Mouse (Mus musculus) CH12.LX (cell line): Measurements from ENCODE around the gene Slc4a2. TPM values are rescaled to one million over a fixed set of nuclear protein-coding genes. Genes with fewer than 3 reads are reported as not detected.

Experiments used
- DNase-seq: peaks from one replicate; pipeline ENCODE4 v3.0.0-alpha.2; 2013; ENCODE audit errors: extremely low read depth
- H3K27ac ChIP-seq: 2 replicates; pipeline ENCODE4 v1.5.1; 2012; ENCODE audit warnings: low read depth, mild to moderate bottlenecking, control low read depth, moderate library complexity; ENCODE audit not compliant: insufficient read depth
- H3K27me3 ChIP-seq: replicated peaks from 2 replicates; pipeline ENCODE3; 2012; ENCODE audit warnings: inconsistent platforms
- H3K36me3 ChIP-seq, 2 experiments: replicated peaks in 1 of 2; 2 replicates each; pipeline versions ENCODE3 to v1.6.1; 2012; ENCODE audit warnings: inconsistent platforms in 1 of 2, low read length in 1 of 2, mild to moderate bottlenecking in 1 of 2, mixed read lengths in 1 of 2, moderate library complexity in 1 of 2; ENCODE audit not compliant: control insufficient read depth in 1 of 2, insufficient read depth in 1 of 2
- H3K4me1 ChIP-seq, 2 experiments: 2 replicates each; pipeline ENCODE4 v1.6.1; 2012; ENCODE audit warnings: inconsistent platforms in 1 of 2, moderate library complexity in 1 of 2; ENCODE audit not compliant: insufficient read depth in 2 of 2, control insufficient read depth in 1 of 2
- H3K4me2 ChIP-seq: 2 replicates; pipeline ENCODE4 v1.6.1; 2012; ENCODE audit warnings: low read depth, mild to moderate bottlenecking, control low read depth; ENCODE audit not compliant: poor library complexity, insufficient read depth, severe bottlenecking
- H3K4me3 ChIP-seq, 3 experiments: fragments of 150-350 bp in 1 of 3; sonication (generic) in 1 of 3; replicated peaks in 1 of 3; 2 replicates each; pipeline versions ENCODE3 to v1.5.1; 2011 to 2012; ENCODE audit warnings: low read depth in 2 of 3, low read length in 2 of 3, mild to moderate bottlenecking in 2 of 3, moderate library complexity in 2 of 3, control low read depth in 1 of 3, improper control_type of control experiment in 1 of 3, inconsistent platforms in 1 of 3, mixed read lengths in 1 of 3; ENCODE audit not compliant: poor library complexity in 1 of 3
- H3K79me2 ChIP-seq: replicated peaks from 2 replicates; pipeline ENCODE4 v1.6.1; 2012; ENCODE audit warnings: mild to moderate bottlenecking, moderate library complexity; ENCODE audit not compliant: control insufficient read depth, poor library complexity, insufficient read depth, severe bottlenecking; ENCODE audit errors: extremely low read depth
- H3K9ac ChIP-seq: 2 replicates; pipeline ENCODE4 v1.6.1; 2012; ENCODE audit warnings: low read depth, mild to moderate bottlenecking, control low read depth, moderate library complexity; ENCODE audit not compliant: insufficient read depth
- H3K9me3 ChIP-seq: replicated peaks from 2 replicates; pipeline ENCODE3; 2012; ENCODE audit warnings: low read length, inconsistent platforms, mixed read lengths
- CHD2 ChIP-seq: IDR thresholded peaks from 2 replicates; pipeline ENCODE4 v1.6.1; 2011; ENCODE audit warnings: low read length, improper control_type of control experiment
- ELF1 ChIP-seq: IDR thresholded peaks from 2 replicates; pipeline ENCODE4 v1.6.1; 2014; ENCODE audit warnings: low read depth, mild to moderate bottlenecking, inconsistent platforms, low read length, improper control_type of control experiment
- ETS1 ChIP-seq: conservative IDR thresholded peaks from 2 replicates; pipeline ENCODE4 v1.6.1; 2012; ENCODE audit warnings: low read depth, mild to moderate bottlenecking, inconsistent platforms, low read length, improper control_type of control experiment, moderate library complexity
- HCFC1 ChIP-seq: IDR thresholded peaks from 2 replicates; pipeline ENCODE4 v1.6.1; 2012; ENCODE audit warnings: low read depth, mild to moderate bottlenecking, inconsistent platforms, low read length, improper control_type of control experiment
- IRF4 ChIP-seq: IDR thresholded peaks from 2 replicates; pipeline ENCODE4 v1.6.1; 2014; ENCODE audit warnings: low read depth, mild to moderate bottlenecking, inconsistent platforms, low read length, improper control_type of control experiment
- JUN ChIP-seq: IDR thresholded peaks from 2 replicates; pipeline ENCODE4 v1.6.1; 2011; ENCODE audit warnings: low read depth, mild to moderate bottlenecking, low read length, improper control_type of control experiment, moderate library complexity; ENCODE audit not compliant: insufficient read depth
- JUND ChIP-seq: conservative IDR thresholded peaks from 2 replicates; pipeline ENCODE4 v1.6.1; 2011; ENCODE audit warnings: low read depth, low read length, improper control_type of control experiment
- MAX ChIP-seq: IDR thresholded peaks from 2 replicates; pipeline ENCODE4 v1.6.1; 2011; ENCODE audit warnings: low read length, improper control_type of control experiment
- MYC ChIP-seq: IDR thresholded peaks from 2 replicates; pipeline ENCODE4 v1.6.1; 2011; ENCODE audit warnings: low read depth, mild to moderate bottlenecking, improper control_type of control experiment, low read length
- NELFE ChIP-seq: IDR thresholded peaks from 2 replicates; pipeline ENCODE4 v1.6.1; 2011; ENCODE audit warnings: low read depth, low read length, improper control_type of control experiment
- PAX5 ChIP-seq: IDR thresholded peaks from 2 replicates; pipeline ENCODE4 v1.6.1; 2012; ENCODE audit warnings: low read length, inconsistent platforms, mixed read lengths
- POLR2A ChIP-seq: IDR thresholded peaks from 2 replicates; pipeline ENCODE4 v1.6.1; 2011; ENCODE audit warnings: low read depth, mild to moderate bottlenecking, improper control_type of control experiment, low read length
- POLR2AphosphoS2 ChIP-seq: IDR thresholded peaks from 2 replicates; pipeline ENCODE4 v1.6.1; 2011; ENCODE audit warnings: low read depth, low read length, improper control_type of control experiment
- RAD21 ChIP-seq: IDR thresholded peaks from 2 replicates; pipeline ENCODE4 v1.6.1; 2011; ENCODE audit warnings: low read depth, mild to moderate bottlenecking, low read length, improper control_type of control experiment, moderate library complexity
- SIN3A ChIP-seq: IDR thresholded peaks from 2 replicates; pipeline ENCODE4 v1.6.1; 2012; ENCODE audit warnings: low read length, improper control_type of control experiment, inconsistent platforms
- TBP ChIP-seq: conservative IDR thresholded peaks from 2 replicates; pipeline ENCODE4 v1.6.1; 2011; ENCODE audit warnings: low read depth, low read length, improper control_type of control experiment
- USF1 ChIP-seq: IDR thresholded peaks from 2 replicates; pipeline ENCODE4 v1.6.1; 2014; ENCODE audit warnings: low read depth, mild to moderate bottlenecking, inconsistent platforms, low read length, improper control_type of control experiment
- USF2 ChIP-seq: conservative IDR thresholded peaks from 2 replicates; pipeline ENCODE4 v1.6.1; 2011; ENCODE audit warnings: low read depth, low read length, improper control_type of control experiment
- ZNF384 ChIP-seq: IDR thresholded peaks from 2 replicates; pipeline ENCODE4 v1.6.1; 2012; ENCODE audit warnings: low read depth, low read length, improper control_type of control experiment, inconsistent platforms
- dilution Hi-C: fragments of 300-500 bp; cut with MboI; formaldehyde crosslinking; loops from 2 replicates; pipeline ENCODE4 v1.14.3; 2020; ENCODE audit warnings: low sequenced_read_pairs; ENCODE audit not compliant: extremely low pct_unique_long_range_greater_than_20kb, extremely low pct_ligation_motif_present
- in situ Hi-C: fragments of 300-500 bp; cut with MboI; formaldehyde crosslinking; loops from 3 replicates; pipeline ENCODE4 v1.14.3; 2019; ENCODE audit warnings: low sequenced_read_pairs, low pct_ligation_motif_present, low pct_unique_long_range_greater_than_20kb, mixed read lengths
- polyA plus RNA-seq: library from polyadenylated mRNA; unstranded; fragments of >175 nt; gene quantifications from 2 replicates; pipeline ENCODE4 v1.2.1, GENCODE M21; 2012; ENCODE audit warnings: low read depth; ENCODE audit not compliant: insufficient read length
- total RNA-seq, 2 experiments: library from RNA; depleted of rRNA; stranded (reverse); fragments of 300-350 nt in 1 of 2; fragments of >200 nt in 1 of 2; gene quantifications; 2 replicates each; pipeline ENCODE4 v1.2.3; 2012 to 2014

Gene Slc4a2
- total and polyA plus RNA-seq, 3 experiments: 12.9 to 27.2 (median 18.6) TPM

DNA sequence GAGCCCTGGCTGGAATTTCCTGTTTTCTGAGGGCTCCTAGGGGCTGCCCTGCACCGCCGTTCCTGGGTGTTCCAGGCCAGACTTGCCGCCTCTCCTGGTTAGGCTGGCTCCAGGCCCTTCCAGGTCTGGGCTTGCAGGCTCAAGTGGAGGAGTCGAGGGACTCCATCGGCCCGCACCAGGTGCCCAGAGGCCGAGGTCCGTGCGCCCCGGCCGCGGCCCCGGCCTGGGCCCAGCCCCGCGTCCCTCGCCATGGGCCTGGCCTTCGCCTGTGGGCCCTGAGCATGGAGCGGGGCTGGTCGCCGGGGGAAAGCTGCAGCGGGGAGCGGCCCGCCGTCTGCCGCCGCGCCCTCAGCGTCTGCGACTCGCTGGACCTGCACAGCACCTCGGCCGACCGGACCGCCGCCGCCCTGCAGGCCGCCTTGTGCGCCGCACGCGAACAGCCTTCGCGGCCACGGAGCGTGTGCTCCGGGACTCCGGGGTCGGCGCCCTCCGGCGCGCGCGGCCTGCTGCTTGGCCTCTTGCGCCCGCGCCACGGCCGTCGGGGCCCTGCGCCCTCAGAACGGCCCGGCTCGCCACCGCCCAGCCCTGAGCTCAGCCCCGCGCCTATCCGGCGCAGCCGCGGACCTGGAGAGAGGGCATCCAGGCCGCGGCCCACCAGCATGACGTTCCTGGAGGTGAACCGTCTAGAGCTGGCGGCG lies 50.5 kb downstream of the Slc4a2 start:
- TF ChIP-seq JUN (no peak), ETS1 (no peak), ZNF384 (no peak), SIN3A (no peak), HCFC1 (no peak), NELFE (no peak), PAX5 (no peak), JUND (no peak), USF1 (no peak), IRF4 (no peak), TBP (no peak), POLR2A (no peak), ELF1 (no peak), CHD2 (no peak), RAD21 (no peak), POLR2AphosphoS2 (no peak), MAX (no peak), USF2 (no peak)
- Histone ChIP-seq H3K27ac (no peak overlapping the region), H3K4me2 (no peak overlapping the region), H3K27me3 (no peaks in the 10 kb centered on the region), H3K9ac (no peak overlapping the region), H3K4me1 (no peaks in the 10 kb centered on the region), H3K36me3 (peaks cover 36 to 92% of the 10 kb centered on the region in 2 experiments), H3K79me2 (no peaks in the 10 kb centered on the region; the same call in none of the 2 replicates), H3K4me3 (no peak overlapping the region), H3K9me3 (no peaks in the 10 kb centered on the region)
- in situ Hi-C loops (no loop called here), dilution Hi-C loops (no loop called here)
- no peak for DNase-seq

DNA sequence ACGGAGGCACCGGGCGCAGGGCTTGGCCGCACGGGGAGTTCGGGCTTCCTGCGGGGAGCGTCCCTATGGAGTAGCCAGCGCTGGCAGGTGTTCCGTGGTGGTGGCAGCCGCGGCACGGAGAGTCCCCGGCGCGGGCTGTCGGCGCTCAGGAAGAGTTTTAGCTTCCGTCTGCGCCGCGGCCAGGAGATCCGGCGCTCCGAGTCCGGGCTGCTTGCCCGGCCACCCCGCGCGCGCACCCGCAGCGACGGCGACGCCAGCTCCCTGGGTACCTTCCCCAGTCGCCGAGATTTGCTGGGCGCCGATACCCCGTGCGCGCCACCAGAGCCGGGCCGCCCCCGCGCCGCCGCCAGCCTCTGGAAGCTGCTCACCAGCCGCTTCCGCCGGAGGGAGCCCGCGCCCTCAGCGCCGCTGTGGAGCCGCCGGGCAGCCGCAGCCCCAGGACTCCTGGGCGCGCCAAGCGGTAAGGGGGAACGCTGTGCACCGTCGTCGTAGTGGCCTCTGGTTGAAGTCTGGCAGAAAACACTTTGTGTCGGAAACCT lies 51.2 kb downstream of the Slc4a2 start:
- TF ChIP-seq MYC: no peak
- TF ChIP-seq HCFC1: no peak
- no peak for TF ChIP-seq IRF4
- no peaks in the 10 kb centered on the region for H3K27me3 ChIP-seq
- H3K4me3 ChIP-seq: no peak overlapping the region
- no peak overlapping the region for H3K4me2 ChIP-seq
- H3K27ac ChIP-seq: no peak overlapping the region
- in situ Hi-C loops: no loop called here
- H3K9ac ChIP-seq: no peak overlapping the region
- H3K4me1 ChIP-seq: no peaks in the 10 kb centered on the region
- DNase-seq: no peak
- dilution Hi-C loops: no loop called here
- H3K9me3 ChIP-seq: no peaks in the 10 kb centered on the region
- peaks cover 41 to 93% of the 10 kb centered on the region in 2 experiments for H3K36me3 ChIP-seq
- H3K79me2 ChIP-seq: no peaks in the 10 kb centered on the region; the same call in none of the 2 replicates
